8 mouse cellular contexts compared by ENCODE assay signal in genomic region chr8:46185361-46185760, GRCm38 (mm10). TPM values are rescaled to one million over a fixed set of nuclear protein-coding genes. Genes with fewer than 3 reads are reported as not detected.
DNase-seq lines count a peak whose midpoint lies in the region; ATAC-seq and TF ChIP-seq lines count a peak whose summit lies in the region.

No protein-coding gene starts in this region.

- H3ac ChIP-seq in C2C12 (ENCODE audit: control insufficient read depth, insufficient read length, low read depth) = no peak overlapping the region

- peaks cover 10% of the 10 kb centered on the region for H3K36me3 ChIP-seq in hindbrain, embryonic 14.5 days (replicated peaks; ENCODE audit: control insufficient read depth, insufficient read depth)
- H3K36me3 ChIP-seq in hindbrain, embryonic 12.5 days = no peaks in the 10 kb centered on the region; the same call in 1 of the 2 replicates
- peaks cover 5% of the 10 kb centered on the region for H3K36me3 ChIP-seq in C2C12 (ENCODE audit: control insufficient read depth, insufficient read depth)

- H3K79me3 ChIP-seq in C2C12 (ENCODE audit: low read depth) = no peaks in the 10 kb centered on the region

- no peaks in the 10 kb centered on the region for H3K27me3 ChIP-seq in hindbrain, embryonic 14.5 days (ENCODE audit: control insufficient read depth, insufficient read depth, low read length)
- no peaks in the 10 kb centered on the region for H3K27me3 ChIP-seq in hindbrain, embryonic 12.5 days
- H3K27me3 ChIP-seq in C2C12 (ENCODE audit: control insufficient read depth, insufficient read depth, insufficient read length) = no peaks in the 10 kb centered on the region

- no peaks in the 10 kb centered on the region for H3K4me1 ChIP-seq in hindbrain, embryonic 14.5 days (replicated peaks; ENCODE audit: control insufficient read depth, insufficient read depth, low read length)
- H3K4me1 ChIP-seq in hindbrain, embryonic 12.5 days = no peaks in the 10 kb centered on the region

- DNase-seq in hindbrain, embryonic 14.5 days (ENCODE audit: low spot score) = peak; percentile 71
- DNase-seq in R1 (ENCODE audit: low read depth, low spot score) = peak; percentile 61
- DNase-seq in embryo, embryonic 11 days = peak; percentile 70
- peak; percentile 63 to 76 for DNase-seq in kidney, postnatal 25 days
- peak; percentile 36 to 49 for DNase-seq in thymus, postnatal 36 days

- 5% methylated on average over 2 of the region's 2 CpGs for WGBS in hindbrain, embryonic 14.5 days
- 3% methylated on average over 2 of the region's 2 CpGs for WGBS in hindbrain, embryonic 12.5 days

- no peaks in the 10 kb centered on the region for H3K79me2 ChIP-seq in C2C12 (ENCODE audit: control insufficient read depth, insufficient read depth)

- no peak overlapping the region for H3K27ac ChIP-seq in hindbrain, embryonic 14.5 days
- no peak overlapping the region for H3K27ac ChIP-seq in hindbrain, embryonic 12.5 days

- H3K9ac ChIP-seq in hindbrain, embryonic 14.5 days = no peak overlapping the region
- no peak overlapping the region for H3K9ac ChIP-seq in hindbrain, embryonic 12.5 days

- ATAC-seq in hindbrain, embryonic 14.5 days (ENCODE audit: low FRiP score) = no peak
- ATAC-seq in hindbrain, embryonic 12.5 days (ENCODE audit: low FRiP score) = no peak
- peak; percentile 73; the same call in 1 of the 2 replicates for ATAC-seq in megakaryocyte-erythroid progenitor cell, adult 5-6 weeks (replicated peaks; ENCODE audit: low FRiP score, low TSS enrichment, poor library complexity, severe bottlenecking)

- peak; percentile 58 for TF ChIP-seq CTCF in C2C12 (IDR thresholded peaks at IDR 0.05; ENCODE audit: control insufficient read depth, insufficient read depth, insufficient read length)

- H3K4me2 ChIP-seq in hindbrain, embryonic 14.5 days (replicated peaks) = no peak overlapping the region
- no peak overlapping the region for H3K4me2 ChIP-seq in hindbrain, embryonic 12.5 days (replicated peaks)

- no peak overlapping the region for H3K4me3 ChIP-seq in hindbrain, embryonic 14.5 days (replicated peaks; ENCODE audit: low read length)
- H3K4me3 ChIP-seq in hindbrain, embryonic 12.5 days = no peak overlapping the region
- no peak overlapping the region for H3K4me3 ChIP-seq in C2C12 (ENCODE audit: insufficient read depth, poor library complexity, severe bottlenecking)

- no peaks in the 10 kb centered on the region for H3K9me3 ChIP-seq in hindbrain, embryonic 14.5 days (ENCODE audit: control insufficient read depth, low read length)
- no peaks in the 10 kb centered on the region for H3K9me3 ChIP-seq in hindbrain, embryonic 12.5 days (replicated peaks)

TF ChIP-seq in C2C12, 6 proteins besides CTCF, POLR2A, EP300 and RAD21:
- TF ChIP-seq CEBPB (IDR thresholded peaks at IDR 0.05; ENCODE audit: low read depth) (no peak), MYOD1 (IDR thresholded peaks at IDR 0.05; ENCODE audit: control insufficient read depth, insufficient read length, low read depth) (no peak), MYOG (IDR thresholded peaks at IDR 0.05; ENCODE audit: control insufficient read depth, extremely low read depth, insufficient read length) (no peak), USF1 (IDR thresholded peaks at IDR 0.05; ENCODE audit: low read depth) (no peak), MAX (IDR thresholded peaks at IDR 0.05) (no peak), FOSL1 (IDR thresholded peaks at IDR 0.05; ENCODE audit: insufficient read depth, low read length, poor library complexity, severe bottlenecking) (no peak)
TF ChIP-seq in C2C12: peak in this region for 0.

RNA-seq across cellular contexts. Expression of gene Slc25a4, which starts 25.7 kb away (rescaled TPM):
- polyA plus RNA-seq in hindbrain, embryonic 14.5 days (2014; fragmentation: Nextera tagmentation; extraction: Ambion mirVana) = 971 and 973 TPM in 2 replicates
- 561 and 574 TPM in 2 replicates for polyA plus RNA-seq in hindbrain, embryonic 12.5 days (2016; fragmentation: Nextera tagmentation; extraction: Ambion mirVana)
- 487 TPM for polyA plus RNA-seq in C2C12 (2012; fragmentation: generic; extraction: Trizol)
- total RNA-seq in megakaryocyte-erythroid progenitor cell, adult 5-6 weeks (2014; fragmentation: Nextera tagmentation) = 51.8 and 73.7 TPM in 2 replicates
- 122 and 140 TPM in 2 replicates for total RNA-seq in megakaryocyte-erythroid progenitor cell, adult 5-6 weeks (2017)

RNA-seq across cellular contexts. Expression of gene Snx25, which starts 33.4 kb away (rescaled TPM):
- 14.4 and 14.8 TPM in 2 replicates for polyA plus RNA-seq in hindbrain, embryonic 14.5 days (2014; fragmentation: Nextera tagmentation; extraction: Ambion mirVana)
- 5.6 and 5.9 TPM in 2 replicates for polyA plus RNA-seq in hindbrain, embryonic 12.5 days (2016; fragmentation: Nextera tagmentation; extraction: Ambion mirVana)
- 11.3 TPM for polyA plus RNA-seq in C2C12 (2012; fragmentation: generic; extraction: Trizol)
- 8.5 and 15.4 TPM in 2 replicates for total RNA-seq in megakaryocyte-erythroid progenitor cell, adult 5-6 weeks (2014; fragmentation: Nextera tagmentation)
- total RNA-seq in megakaryocyte-erythroid progenitor cell, adult 5-6 weeks (2017) = 15.5 and 25.4 TPM in 2 replicates

RNA-seq across cellular contexts. Expression of gene Cfap97, which starts 33.8 kb away (rescaled TPM):
- 23.7 and 24.5 TPM in 2 replicates for polyA plus RNA-seq in hindbrain, embryonic 14.5 days (2014; fragmentation: Nextera tagmentation; extraction: Ambion mirVana)
- polyA plus RNA-seq in hindbrain, embryonic 12.5 days (2016; fragmentation: Nextera tagmentation; extraction: Ambion mirVana) = 26.3 and 28.7 TPM in 2 replicates
- polyA plus RNA-seq in C2C12 (2012; fragmentation: generic; extraction: Trizol) = 2.4 TPM
- total RNA-seq in megakaryocyte-erythroid progenitor cell, adult 5-6 weeks (2014; fragmentation: Nextera tagmentation) = 20.9 and 28.4 TPM in 2 replicates
- 23.3 and 45.9 TPM in 2 replicates for total RNA-seq in megakaryocyte-erythroid progenitor cell, adult 5-6 weeks (2017)
